Mouse (Mus musculus): Measurements from ENCODE around the gene Cyp2d26. TPM values are rescaled to one million over a fixed set of nuclear protein-coding genes. Genes with fewer than 3 reads are reported as not detected.

Cyp2d26 gene
- total RNA-seq, 2 experiments from 2014 or later, result not detected

DNA sequence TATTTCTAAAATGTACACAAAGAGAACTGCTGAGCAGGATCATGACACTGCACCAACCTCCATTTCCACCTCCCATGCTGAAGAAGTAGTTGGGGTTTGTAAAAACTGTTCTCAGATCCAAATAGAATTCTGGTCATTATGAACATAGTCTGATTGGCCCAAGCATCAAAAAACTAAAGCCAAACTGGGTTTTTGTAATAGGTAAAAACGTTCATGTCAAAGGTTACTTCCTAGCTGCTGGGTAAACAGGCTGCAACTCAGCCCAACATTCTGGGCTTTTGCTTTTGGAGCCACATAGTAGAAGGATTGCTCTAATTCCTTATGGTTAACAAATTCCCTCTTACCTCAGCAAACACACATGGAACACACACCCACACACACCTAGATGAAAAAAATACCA lies 46.0 kb downstream of the Cyp2d26 start:
- DNase-seq, result no peak

DNA sequence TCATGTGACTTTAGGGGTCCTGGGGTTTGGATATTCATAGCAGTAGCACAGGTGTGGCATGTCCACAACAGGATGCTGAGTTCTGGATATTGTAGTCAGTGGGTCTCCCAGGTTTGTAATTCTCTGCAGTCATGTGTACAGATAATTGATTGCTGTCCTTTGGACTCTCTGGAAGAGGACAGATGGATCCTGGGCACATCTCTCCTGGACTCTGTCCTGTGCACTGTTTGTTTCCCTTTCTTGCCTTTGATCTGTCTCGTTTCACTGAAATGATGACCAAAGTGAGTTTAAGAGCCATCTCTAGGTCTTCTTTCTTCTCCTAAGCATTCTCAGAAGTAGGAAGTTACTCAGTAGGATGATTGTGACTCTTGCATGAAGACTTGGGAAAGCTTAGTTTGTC lies 46.6 kb downstream of the Cyp2d26 start:
- no peak for DNase-seq

Small RNA genes within 50 kb of the gene (microRNA-seq; reads per million reads assigned to microRNA genes)
- 0 reads per million in 2 experiments for gene Gm27618

Other genes with a start within 250 kb of the Cyp2d26 start
- gene Cyp2d12, start 239.2 kb downstream of the Cyp2d26 start, total RNA-seq (2021), result not detected
- not detected for gene Cyp2d34, start 173.3 kb downstream of the Cyp2d26 start, total RNA-seq (2021)
- gene Cyp2d40, start 30.1 kb downstream of the Cyp2d26 start, total RNA-seq (2021), result not detected
- gene Tcf20, start 193.6 kb upstream of the Cyp2d26 start, total RNA-seq (2021), result 10 to 100 TPM; 71.1 to 78.7 TPM
- gene Nfam1, start 239.0 kb upstream of the Cyp2d26 start, total RNA-seq (2021), result 1 to 10 TPM in 1 of 2 experiments, under 1 TPM in 1; 0.98 to 1.4 TPM